In genomic region chr6:122862871-122863270, GRCm38 (mm10) we compare ENCODE assay signal across 21 mouse cellular contexts. TPM values are rescaled to one million over a fixed set of nuclear protein-coding genes. Genes with fewer than 3 reads are reported as not detected.
DNase-seq lines count a peak whose midpoint lies in the region; TF ChIP-seq lines count a peak whose summit lies in the region.
"Had no signal": no experiment of that assay in that cellular context is flagged by ENCODE, and none has a peak within 500 bp of the region (broad histone marks: within the 10 kb centered on the region; RNA-seq: fewer than 3 reads in every experiment).

No protein-coding gene starts in this region.

- no peak overlapping the region for H3K4me3 ChIP-seq in bone marrow macrophage, adult 2 months (ENCODE audit: insufficient read depth, low read length)
- H3K4me3 ChIP-seq in macrophage (ENCODE audit: inconsistent target) = no peak overlapping the region
- H3K4me3 ChIP-seq: embryonic facial prominence, embryonic 10.5 days; gastrocnemius, adult 2 months; heart, embryonic 15.5 days; liver, embryonic 13.5 days; megakaryocyte, embryonic 14.5 days had no signal

- TF ChIP-seq CTCF in bone marrow macrophage, adult 2 months (IDR thresholded peaks at IDR 0.05; ENCODE audit: low read depth, low read length) = no peak

- TF ChIP-seq POLR2A in bone marrow macrophage, adult 2 months (IDR thresholded peaks at IDR 0.05; ENCODE audit: borderline replicate concordance, low read depth, low read length) = no peak

- peaks cover 3% of the 10 kb centered on the region; the same call in 1 of the 2 replicates for H3K79me2 ChIP-seq in macrophage (ENCODE audit: inconsistent target)

- WGBS in macrophage (ENCODE audit: missing documents) = 0% methylated on average over 1 of the region's 1 CpGs

- peaks cover 21% of the 10 kb centered on the region for H3K4me1 ChIP-seq in bone marrow macrophage, adult 2 months (ENCODE audit: control insufficient read depth, insufficient read depth, low read length)
- H3K4me1 ChIP-seq: embryonic facial prominence, embryonic 10.5 days; heart, embryonic 15.5 days; liver, embryonic 13.5 days had no signal

- H3K36me3 ChIP-seq in macrophage (ENCODE audit: inconsistent target) = no peaks in the 10 kb centered on the region
- H3K36me3 ChIP-seq: embryonic facial prominence, embryonic 10.5 days; heart, embryonic 15.5 days; liver, embryonic 13.5 days had no signal

- DNase-seq in layer of hippocampus, adult 9-11 months = peak; percentile 53
- DNase-seq in layer of hippocampus, adult 18-20 months (ENCODE audit: low spot score in 2 of 2) = no peak
- DNase-seq in 416B (ENCODE audit: low read depth) = peak; percentile 91
- no peak for DNase-seq in ovary, postnatal 10 days (ENCODE audit: low spot score)
- no peak for DNase-seq in adrenal gland, adult 18-20 months (ENCODE audit: low spot score in 2 of 2)
- no peak for DNase-seq in spleen, adult 18-20 months
- DNase-seq: adrenal gland, adult 8-10 months; B cell, adult 2 months; cerebellum, adult 18-20 months; gastrocnemius, adult 2 months; kidney, adult 2 months; kidney, postnatal 10 days; left cerebral cortex, postnatal 4 days; liver, embryonic 13.5 days; right cerebral cortex, adult 18-20 months; thymus, postnatal 36 days had no signal

- H3K27ac ChIP-seq in bone marrow macrophage, adult 2 months (ENCODE audit: insufficient read depth, low read depth, low read length) = peak overlapping the region; percentile 100
- H3K27ac ChIP-seq in macrophage = peak overlapping the region; percentile 95
- H3K27ac ChIP-seq: embryonic facial prominence, embryonic 10.5 days; gastrocnemius, adult 2 months; heart, embryonic 15.5 days; liver, embryonic 13.5 days had no signal

RNA-seq across cellular contexts. Expression of gene C3ar1, which starts 6.9 kb away (rescaled TPM):
- total RNA-seq in layer of hippocampus, adult 18-20 months (2021) = under 1 TPM; 0.38 to 0.79 TPM
- 718 and 808 TPM in 2 replicates for polyA plus RNA-seq in bone marrow macrophage, adult 2 months (2012; ENCODE audit: insufficient read depth, insufficient read length, missing spikeins)
- total RNA-seq in macrophage (2018; cell fraction: chromatin; rRNA removed) = 100 to 1,000 TPM in 20 of 26 experiments, 10 to 100 TPM in 6; 26.3 to 225 (median 136) TPM
- 100 to 1,000 TPM; 577 to 982 (median 775) TPM for total RNA-seq in macrophage (2018; cell fraction: cytosol; rRNA removed)
- 1,000 to 10,000 TPM in 1 of 26 experiments, 100 to 1,000 TPM in 25; 108 to 1,011 (median 584) TPM for total RNA-seq in macrophage (2018; cell fraction: nucleus; rRNA removed)
- polyA plus RNA-seq in macrophage (2018) = 541 to 857 TPM (median 783 TPM) in 3 replicates
- total RNA-seq in adrenal gland, adult 18-20 months (2021) = 1 to 10 TPM; 2.4 to 5.5 TPM

RNA-seq across cellular contexts. Expression of gene Necap1, which starts 11.4 kb away (rescaled TPM):
- total RNA-seq in layer of hippocampus, adult 18-20 months (2021) = 100 to 1,000 TPM; 212 to 213 TPM
- polyA plus RNA-seq in bone marrow macrophage, adult 2 months (2012; ENCODE audit: insufficient read depth, insufficient read length, missing spikeins) = 61.2 and 67.3 TPM in 2 replicates
- 100 to 1,000 TPM in 18 of 26 experiments, 10 to 100 TPM in 8; 42.4 to 263 (median 153) TPM for total RNA-seq in macrophage (2018; cell fraction: chromatin; rRNA removed)
- 10 to 100 TPM; 15.9 to 61.6 (median 51.9) TPM for total RNA-seq in macrophage (2018; cell fraction: cytosol; rRNA removed)
- 100 to 1,000 TPM in 12 of 26 experiments, 10 to 100 TPM in 14; 39.8 to 139 (median 93.1) TPM for total RNA-seq in macrophage (2018; cell fraction: nucleus; rRNA removed)
- 43.5 to 54.5 TPM (median 45.5 TPM) in 3 replicates for polyA plus RNA-seq in macrophage (2018)
- total RNA-seq in adrenal gland, adult 18-20 months (2021) = 10 to 100 TPM; 59.3 to 59.4 TPM

RNA-seq across cellular contexts. Expression of gene Foxj2, which starts 43.2 kb away (rescaled TPM):
- total RNA-seq in layer of hippocampus, adult 18-20 months (2021) = 10 to 100 TPM; 29.1 to 29.9 TPM
- 30.3 and 34.4 TPM in 2 replicates for polyA plus RNA-seq in bone marrow macrophage, adult 2 months (2012; ENCODE audit: insufficient read depth, insufficient read length, missing spikeins)
- total RNA-seq in macrophage (2018; cell fraction: chromatin; rRNA removed) = 10 to 100 TPM in 20 of 26 experiments, 1 to 10 TPM in 6; 2.6 to 31.0 (median 16.2) TPM
- 10 to 100 TPM in 25 of 26 experiments, 1 to 10 TPM in 1; 9.2 to 27.1 (median 21.6) TPM for total RNA-seq in macrophage (2018; cell fraction: cytosol; rRNA removed)
- 10 to 100 TPM in 25 of 26 experiments, 1 to 10 TPM in 1; 8.9 to 41.2 (median 20.1) TPM for total RNA-seq in macrophage (2018; cell fraction: nucleus; rRNA removed)
- polyA plus RNA-seq in macrophage (2018) = 12.2 to 18.5 TPM (median 15.1 TPM) in 3 replicates
- total RNA-seq in adrenal gland, adult 18-20 months (2021) = 10 to 100 TPM; 17.1 TPM

RNA-seq across cellular contexts. Expression of gene Clec4a1, which starts 58.8 kb away (rescaled TPM):
- total RNA-seq in layer of hippocampus, adult 18-20 months (2021) = under 1 TPM; 0.27 to 0.41 TPM
- 1,148 and 1,154 TPM in 2 replicates for polyA plus RNA-seq in bone marrow macrophage, adult 2 months (2012; ENCODE audit: insufficient read depth, insufficient read length, missing spikeins)
- total RNA-seq in macrophage (2018; cell fraction: chromatin; rRNA removed) = 100 to 1,000 TPM in 13 of 26 experiments, 10 to 100 TPM in 13; 28.6 to 298 (median 102) TPM
- total RNA-seq in macrophage (2018; cell fraction: cytosol; rRNA removed) = 100 to 1,000 TPM; 149 to 740 (median 378) TPM
- 100 to 1,000 TPM in 25 of 26 experiments, 10 to 100 TPM in 1; 48.5 to 598 (median 241) TPM for total RNA-seq in macrophage (2018; cell fraction: nucleus; rRNA removed)
- polyA plus RNA-seq in macrophage (2018) = 65.6 to 266 TPM (median 257 TPM) in 3 replicates
- 1 to 10 TPM; 2.5 to 4.6 TPM for total RNA-seq in adrenal gland, adult 18-20 months (2021)

Comparison
In these comparisons a context has a peak if more than half of its experiments do, and no peak if none do; other contexts are left out.
1. DNase-seq: peak in layer of hippocampus, adult 9-11 months (single experiment) and 416B (single experiment); none in layer of hippocampus, adult 18-20 months (0 of 2), ovary, postnatal 10 days (single experiment), adrenal gland, adult 18-20 months (0 of 2) and spleen, adult 18-20 months (0 of 2).